Mouse (Mus musculus) kidney, postnatal 0 days (tissue): ENCODE results near the gene Usp31. TPM values are rescaled to one million over a fixed set of nuclear protein-coding genes. Genes with fewer than 3 reads are reported as not detected.

ENCODE experiments used
- ATAC-seq: fragments of 200-750 bp; cut with Nextera tagmentation; replicated peaks from 2 replicates; pipeline ENCODE4 v1.8.0; 2017; ENCODE audit warnings: low read depth, moderate number of reproducible peaks, moderate TSS enrichment, moderate library complexity; ENCODE audit not compliant: low FRiP score
- DNase-seq: peaks from one replicate; pipeline ENCODE4 v3.0.0-alpha.2; 2016; ENCODE audit warnings: low spot score
- H3K27ac ChIP-seq: fragments of 300-500 bp; sonication (generic); 2 replicates; pipeline ENCODE4 v1.5.1; 2014; ENCODE audit warnings: mild to moderate bottlenecking
- H3K27me3 ChIP-seq: fragments of 300-500 bp; sonication (generic); 2 replicates; pipeline ENCODE4 v1.6.1; 2014; ENCODE audit warnings: low read length, mixed read lengths; ENCODE audit not compliant: insufficient read depth
- H3K36me3 ChIP-seq: fragments of 300-500 bp; sonication (generic); 2 replicates; pipeline ENCODE4 v1.6.1; 2014; ENCODE audit warnings: low read length, mixed read lengths; ENCODE audit not compliant: insufficient read depth
- H3K4me1 ChIP-seq: fragments of 300-500 bp; sonication (generic); replicated peaks from 2 replicates; pipeline ENCODE4 v1.6.1; 2014; ENCODE audit warnings: antibody characterized with exemption, low read length, mixed read lengths; ENCODE audit not compliant: insufficient read depth
- H3K4me2 ChIP-seq: fragments of 300-500 bp; sonication (generic); 2 replicates; pipeline ENCODE4 v1.6.1; 2014; ENCODE audit warnings: mild to moderate bottlenecking, low read length, moderate library complexity, mixed read lengths
- H3K4me3 ChIP-seq: fragments of 300-500 bp; sonication (generic); replicated peaks from 2 replicates; pipeline ENCODE4 v1.5.1; 2014; ENCODE audit warnings: low read depth, low read length
- H3K9ac ChIP-seq: fragments of 300-500 bp; sonication (generic); 2 replicates; pipeline ENCODE4 v1.6.1; 2014; ENCODE audit warnings: low read depth, low read length
- H3K9me3 ChIP-seq: fragments of 300-500 bp; sonication (generic); replicated peaks from 2 replicates; pipeline ENCODE4 v1.6.1; 2016; ENCODE audit warnings: low read length, inconsistent platforms, mixed read lengths
- CTCF ChIP-seq: IDR thresholded peaks from 2 replicates; pipeline ENCODE4 v1.5.1; 2016; ENCODE audit warnings: antibody characterized with exemption, low read depth, mild to moderate bottlenecking, moderate library complexity
- WGBS: fragments of 180-500 bp; shearing (Covaris S2); extraction: QIAGEN DNeasy Blood & Tissue Kit; methylation state at CpG from one replicate; pipeline ENCODE4 v1.1.7; 2014; 5-methylcytosine and 5-hydroxymethylcytosine counted together
- polyA plus RNA-seq: library from polyadenylated mRNA; unstranded; fragments of >200 nt; fragmentation: Nextera tagmentation; extraction: Ambion mirVana; gene quantifications from 2 replicates; pipeline ENCODE4 v1.2.1, GENCODE M21; 2015

The Usp31 gene
- polyA plus RNA-seq, 1 experiment from 2014 or later = 1.6 TPM

DNA sequence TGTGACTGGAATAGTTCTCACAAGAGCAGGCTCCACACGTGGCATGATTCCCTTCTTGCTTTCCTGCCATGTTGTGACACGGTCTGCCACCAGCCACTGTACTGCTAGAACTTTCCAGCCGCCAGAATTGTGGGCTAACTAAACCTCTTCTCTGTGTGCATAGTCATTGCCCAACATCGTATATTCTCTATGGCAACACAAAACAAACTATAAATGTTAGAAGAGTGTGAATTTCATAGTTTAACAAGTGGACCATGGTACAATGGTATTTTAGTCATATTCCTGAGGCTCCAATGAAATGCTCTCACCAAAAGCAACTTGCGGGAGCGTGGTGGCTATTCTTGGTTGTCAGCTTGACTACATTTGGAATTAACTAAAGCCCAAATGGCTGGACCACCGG lies 10.0 kb upstream of the Usp31 start:
- no peak for TF ChIP-seq CTCF
- Histone ChIP-seq H3K4me2 (no peak overlapping the region), H3K36me3 (no peaks in the 10 kb centered on the region), H3K9ac (no peak overlapping the region), H3K27ac (no peak overlapping the region), H3K4me1 (no peaks in the 10 kb centered on the region), H3K27me3 (no peaks in the 10 kb centered on the region), H3K4me3 (no peak overlapping the region), H3K9me3 (no peaks in the 10 kb centered on the region)
- DNase-seq = no peak
- WGBS = 73% methylated on average over 7 of the region's 7 CpGs
- no peak for ATAC-seq

DNA sequence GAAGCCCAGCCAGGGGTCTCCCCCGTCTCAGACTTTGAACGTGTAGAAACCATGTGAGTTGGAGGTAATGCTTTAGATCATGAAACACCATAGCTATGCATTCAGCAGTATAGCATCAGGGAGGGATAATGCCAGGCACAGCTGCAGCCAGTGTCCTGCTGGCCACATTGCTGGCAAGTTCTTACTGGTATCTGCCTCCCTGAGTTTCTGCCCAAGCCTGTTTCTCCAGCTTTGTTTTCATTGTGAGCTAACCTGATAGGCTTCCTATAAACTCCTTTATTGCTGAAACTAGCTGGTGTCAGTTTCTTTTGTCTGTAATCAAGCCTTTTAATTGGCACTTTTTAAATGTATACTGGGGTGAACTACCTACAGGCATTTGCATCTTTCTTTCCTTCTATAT lies 4.1 kb upstream of the Usp31 start:
- no peak overlapping the region for H3K27ac ChIP-seq
- H3K4me3 ChIP-seq = no peak overlapping the region
- peaks cover 5% of the 10 kb centered on the region for H3K4me1 ChIP-seq
- H3K9me3 ChIP-seq = no peaks in the 10 kb centered on the region
- no peak overlapping the region for H3K9ac ChIP-seq
- TF ChIP-seq CTCF = no peak
- no peaks in the 10 kb centered on the region for H3K27me3 ChIP-seq
- H3K36me3 ChIP-seq = no peaks in the 10 kb centered on the region
- WGBS = 35% methylated on average over 2 of the region's 2 CpGs
- DNase-seq (no peak), ATAC-seq (no peak)
- H3K4me2 ChIP-seq = no peak overlapping the region

DNA sequence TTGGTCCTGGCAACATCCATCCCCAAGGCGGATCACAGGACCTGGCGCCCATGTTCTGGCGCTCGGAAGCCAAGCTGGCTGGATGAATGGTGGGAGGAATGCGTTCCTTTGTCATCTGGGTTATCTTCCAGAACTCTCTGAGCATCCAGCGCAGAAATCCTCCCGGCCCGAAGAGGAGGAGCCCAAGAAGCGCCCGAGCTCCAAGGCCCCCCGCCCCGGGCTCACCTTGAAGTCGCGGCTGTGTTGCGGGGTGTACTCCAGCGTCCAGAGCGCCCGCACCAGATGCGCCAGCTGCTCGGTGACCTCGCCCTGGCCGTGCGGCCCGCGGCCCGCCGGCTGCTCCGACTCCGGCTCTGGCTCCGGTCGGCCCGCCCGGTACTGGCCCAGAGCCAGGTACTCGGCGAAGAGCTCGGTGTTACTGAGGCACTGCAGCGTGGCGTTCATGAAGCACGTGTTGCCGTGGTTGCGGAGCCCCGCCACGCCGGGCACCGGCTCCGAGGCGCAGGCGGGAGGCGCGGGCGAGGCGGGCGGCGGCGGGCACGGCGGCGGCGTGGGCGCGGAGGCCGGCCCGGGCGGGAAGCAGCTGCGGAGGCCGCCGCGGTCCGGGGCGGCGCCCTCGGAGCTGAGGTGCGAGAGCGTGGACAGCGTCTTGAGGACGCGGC lies 511 bp downstream of the Usp31 start:
- Histone ChIP-seq H3K36me3 (no peaks in the 10 kb centered on the region), H3K27ac (peak overlapping the region; percentile 73), H3K4me3 (peak overlapping the region; percentile 79), H3K4me2 (peak overlapping the region; percentile 88), H3K4me1 (peaks cover 7% of the 10 kb centered on the region), H3K9me3 (no peaks in the 10 kb centered on the region), H3K27me3 (no peaks in the 10 kb centered on the region), H3K9ac (peak overlapping the region; percentile 57)
- TF ChIP-seq CTCF = no peak
- DNase-seq (peak; percentile 10), ATAC-seq (peak; percentile 45)
- WGBS = under 1% methylated on average over 70 of the region's 77 CpGs

DNA sequence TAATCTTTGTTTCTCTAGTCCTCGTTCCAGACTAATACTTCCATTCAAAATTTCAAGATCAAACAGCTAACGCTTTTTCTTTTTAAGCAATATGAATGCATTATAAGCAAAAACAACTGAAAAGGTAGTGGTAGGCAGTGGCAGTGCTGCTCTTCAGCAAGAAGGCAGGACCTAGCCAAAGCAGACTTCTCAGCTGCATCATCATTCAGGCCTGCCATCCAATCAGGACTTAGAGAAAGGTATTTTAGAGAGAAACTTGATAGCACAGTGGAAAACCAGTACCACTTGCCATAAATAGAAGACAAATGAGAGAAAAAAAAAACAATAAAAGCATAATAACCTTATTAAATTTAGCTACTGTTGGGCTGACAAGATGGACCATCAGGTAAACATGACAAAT lies 2.0 kb downstream of the Usp31 start:
- H3K9me3 ChIP-seq = no peaks in the 10 kb centered on the region
- peak overlapping the region; percentile 88; the same call in 1 of the 2 replicates for H3K4me2 ChIP-seq
- TF ChIP-seq CTCF = no peak
- H3K36me3 ChIP-seq = no peaks in the 10 kb centered on the region
- DNase-seq (no peak), ATAC-seq (no peak)
- no peak overlapping the region for H3K4me3 ChIP-seq
- H3K27me3 ChIP-seq = no peaks in the 10 kb centered on the region
- peaks cover 7% of the 10 kb centered on the region for H3K4me1 ChIP-seq
- no peak overlapping the region for H3K9ac ChIP-seq
- H3K27ac ChIP-seq = no peak overlapping the region
- WGBS = 85% methylated on average over 2 of the region's 2 CpGs

DNA sequence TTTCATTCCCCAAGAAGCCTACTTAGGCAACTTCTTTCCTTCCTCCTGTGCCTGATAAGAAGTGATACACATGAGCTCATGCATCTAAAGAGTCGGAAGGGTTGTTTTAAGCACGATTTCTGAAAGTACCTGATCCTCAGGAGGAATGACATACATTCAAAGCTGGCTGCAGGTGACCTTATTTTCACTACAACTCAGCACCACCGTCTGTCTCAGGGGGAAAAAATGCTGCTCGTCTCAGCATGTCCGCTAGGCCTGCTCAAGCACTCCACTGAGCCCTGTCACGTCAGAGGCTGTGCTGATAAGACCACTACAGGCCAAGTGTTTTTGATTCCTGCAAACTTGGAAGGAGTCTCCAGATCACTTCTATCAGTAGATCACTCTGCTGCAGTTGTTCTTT lies 5.1 kb downstream of the Usp31 start:
- Histone ChIP-seq H3K27ac (no peak overlapping the region), H3K36me3 (no peaks in the 10 kb centered on the region), H3K4me1 (peaks cover 7% of the 10 kb centered on the region), H3K9me3 (no peaks in the 10 kb centered on the region), H3K4me2 (no peak overlapping the region), H3K4me3 (no peak overlapping the region), H3K27me3 (no peaks in the 10 kb centered on the region), H3K9ac (no peak overlapping the region)
- DNase-seq (no peak), ATAC-seq (no peak)
- TF ChIP-seq CTCF = no peak
- WGBS = 64% methylated on average over 6 of the region's 6 CpGs

DNA sequence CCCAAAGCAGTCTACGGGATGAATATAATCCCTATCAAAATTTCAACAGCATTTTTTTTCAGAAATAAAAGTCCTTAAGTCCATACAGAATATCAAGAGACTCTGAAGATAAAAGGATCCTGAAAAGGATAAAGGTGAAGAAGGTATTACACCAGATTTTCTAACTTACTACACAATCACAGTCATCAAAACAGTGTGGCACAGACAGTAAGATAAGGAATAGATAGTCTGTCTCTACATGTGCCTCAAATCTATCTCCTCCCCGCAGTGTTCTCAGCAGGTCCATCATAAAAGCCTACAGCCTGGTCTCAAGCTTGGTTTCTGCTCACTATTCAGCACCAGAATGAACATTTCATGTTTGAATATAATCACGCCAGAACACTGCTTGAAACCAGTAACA lies 6.6 kb downstream of the Usp31 start:
- Histone ChIP-seq H3K27ac (no peak overlapping the region), H3K9ac (no peak overlapping the region), H3K4me1 (no peaks in the 10 kb centered on the region), H3K4me3 (no peak overlapping the region), H3K4me2 (no peak overlapping the region), H3K36me3 (no peaks in the 10 kb centered on the region), H3K9me3 (no peaks in the 10 kb centered on the region), H3K27me3 (no peaks in the 10 kb centered on the region)
- DNase-seq = no peak
- no peak for ATAC-seq
- 89% methylated on average over 3 of the region's 3 CpGs for WGBS
- TF ChIP-seq CTCF = no peak

DNA sequence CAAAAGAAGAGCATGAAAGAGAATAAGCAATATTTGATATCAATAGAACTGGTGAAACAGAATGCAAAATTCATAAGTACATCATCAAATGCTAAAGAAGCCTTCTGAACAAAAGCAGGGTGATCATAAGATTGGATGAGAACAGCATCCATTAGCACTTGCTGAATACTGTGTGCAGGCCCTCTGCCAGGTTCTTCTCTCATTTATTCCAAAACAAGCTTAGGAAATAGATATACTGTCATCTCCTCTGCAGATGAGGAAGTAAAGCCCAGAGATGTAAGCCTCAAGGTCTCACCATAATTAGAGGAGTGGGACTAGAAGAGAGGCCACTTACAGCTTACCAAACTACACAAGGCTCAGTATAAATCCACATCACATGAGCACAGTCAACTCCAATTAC lies 7.8 kb downstream of the Usp31 start:
- H3K9ac ChIP-seq = no peak overlapping the region
- TF ChIP-seq CTCF = no peak
- DNase-seq = no peak
- H3K36me3 ChIP-seq = no peaks in the 10 kb centered on the region
- H3K4me2 ChIP-seq = no peak overlapping the region
- no peak overlapping the region for H3K4me3 ChIP-seq
- H3K4me1 ChIP-seq = no peaks in the 10 kb centered on the region
- H3K27ac ChIP-seq = no peak overlapping the region
- ATAC-seq = no peak
- H3K9me3 ChIP-seq = no peaks in the 10 kb centered on the region
- H3K27me3 ChIP-seq = no peaks in the 10 kb centered on the region
